Mouse (Mus musculus): ENCODE measurements around the gene Jrkl.
A peak's percentile ranks its signal among the peaks of the same experiment; 100 is the strongest.

The Jrkl gene

GRCm38 (mm10) chr9:13245481-13245880, at the start of gene Jrkl:
Jrkl (minus strand) TSS chr9:13245829.
- DNase-seq (ENCODE audit: low read depth, low spot score) = peak; percentile 25

- DNase-seq (ENCODE audit: low read depth, low spot score) = no peak
Measured at GRCm38 (mm10) chr9:13287482-13287881, 41.9 kb upstream of the Jrkl start.

GRCm38 (mm10) chr9:13273219-13273618, 27.6 kb upstream of the Jrkl start:
- no peak for DNase-seq (ENCODE audit: low read depth, low spot score)

- DNase-seq (ENCODE audit: low read depth, low spot score) = no peak
Measured at GRCm38 (mm10) chr9:13260980-13261379, 15.4 kb upstream of the Jrkl start.

GRCm38 (mm10) chr9:13258173-13258572, 12.5 kb upstream of the Jrkl start:
- no peak for DNase-seq (ENCODE audit: low read depth, low spot score)

- DNase-seq (ENCODE audit: low read depth, low spot score) = no peak
Measured at GRCm38 (mm10) chr9:13256726-13257125, 11.1 kb upstream of the Jrkl start.

- DNase-seq (ENCODE audit: low read depth, low spot score) = no peak
Measured at GRCm38 (mm10) chr9:13251251-13251650, 5.6 kb upstream of the Jrkl start.

- DNase-seq (ENCODE audit: low read depth, low spot score) = no peak
Measured at GRCm38 (mm10) chr9:13248104-13248503, 2.5 kb upstream of the Jrkl start.

- peak; percentile 92 for DNase-seq (ENCODE audit: low read depth, low spot score)
Measured at GRCm38 (mm10) chr9:13246815-13247638, 1.4 kb upstream of the Jrkl start, which contains the start of gene Ccdc82. Ccdc82 (plus strand) TSS chr9:13246955.

- peak; percentile 54 for DNase-seq (ENCODE audit: low read depth, low spot score)
Measured at GRCm38 (mm10) chr9:13242321-13242720, 3.3 kb downstream of the Jrkl start.

- peak; percentile 68 for DNase-seq (ENCODE audit: low read depth, low spot score)
Measured at GRCm38 (mm10) chr9:13231545-13232216, 13.9 kb downstream of the Jrkl start.

GRCm38 (mm10) chr9:13230553-13230952, 15.1 kb downstream of the Jrkl start:
- peak; percentile 64 for DNase-seq (ENCODE audit: low read depth, low spot score)

GRCm38 (mm10) chr9:13225872-13226271, 19.8 kb downstream of the Jrkl start:
- DNase-seq (ENCODE audit: low read depth, low spot score) = no peak

- DNase-seq (ENCODE audit: low read depth, low spot score) = no peak
Measured at GRCm38 (mm10) chr9:13206369-13206768, 39.3 kb downstream of the Jrkl start.

GRCm38 (mm10) chr9:13203681-13204080, 41.9 kb downstream of the Jrkl start:
- DNase-seq (ENCODE audit: low read depth, low spot score) = no peak

- DNase-seq (ENCODE audit: low read depth, low spot score) = no peak
Measured at GRCm38 (mm10) chr9:13203109-13203508, 42.5 kb downstream of the Jrkl start.

- DNase-seq (ENCODE audit: low read depth, low spot score) = no peak
Measured at GRCm38 (mm10) chr9:13200079-13200478, 45.5 kb downstream of the Jrkl start.

- peak; percentile 71 for DNase-seq (ENCODE audit: low read depth, low spot score)
Measured at GRCm38 (mm10) chr9:13195762-13196161, 49.9 kb downstream of the Jrkl start.

- DNase-seq (ENCODE audit: low read depth, low spot score) = peak; percentile 79
Measured at GRCm38 (mm10) chr9:13195268-13195667, 50.4 kb downstream of the Jrkl start.

- no peak for DNase-seq (ENCODE audit: low read depth, low spot score)
Measured at GRCm38 (mm10) chr9:13194619-13195018, 51.0 kb downstream of the Jrkl start.

All from mesoderm, embryonic 11.5 days (tissue).